Mouse (Mus musculus) gastrocnemius, postnatal 36 days (tissue): ENCODE results near the gene Lgals2. TPM values are rescaled to one million over a fixed set of nuclear protein-coding genes. Genes with fewer than 3 reads are reported as not detected.
A peak's percentile ranks its signal among the peaks of the same experiment; 100 is the strongest.

Source experiments
- DNase-seq, 2 experiments: peaks; one replicate each; pipeline ENCODE4 v3.0.0; 2022
- intact Hi-C: fragments of 180-260 bp; cut with DNase I; formaldehyde crosslinking; loops from one replicate; pipeline ENCODE4 v1.15.1; 2025
- total RNA-seq, 2 experiments: library from RNA; stranded (reverse); gene quantifications; 2 replicates each; pipeline ENCODE4 v1.2.3; 2021

Gene Lgals2
- total RNA-seq, 2 experiments from 2014 or later: not detected

DNA sequence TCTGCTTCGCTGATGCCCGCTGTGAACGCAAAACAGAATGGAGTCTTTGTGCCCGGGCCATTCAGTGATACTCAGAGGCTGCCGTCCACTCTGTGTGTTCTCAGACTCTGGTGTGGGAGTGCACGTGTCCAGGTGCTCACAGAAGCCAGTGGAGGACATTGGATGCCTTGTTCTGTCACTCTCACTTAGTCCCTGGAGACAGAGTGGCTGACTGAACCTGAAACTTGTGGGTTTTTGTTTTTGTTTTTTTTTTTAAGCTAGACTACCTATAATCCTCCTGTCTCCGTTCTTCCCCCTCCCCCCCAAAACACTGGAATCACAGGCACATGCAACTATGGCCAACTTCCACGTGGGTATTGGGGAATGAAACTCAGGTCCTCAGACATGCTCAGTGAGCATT, 9.0 kb downstream of the Lgals2 start:
- intact Hi-C loops: loop anchor here (5.0 kb wide), 1 partner anchor 224 kb away; no protein-coding TSS in a partner anchor
- DNase-seq: no peak

DNA sequence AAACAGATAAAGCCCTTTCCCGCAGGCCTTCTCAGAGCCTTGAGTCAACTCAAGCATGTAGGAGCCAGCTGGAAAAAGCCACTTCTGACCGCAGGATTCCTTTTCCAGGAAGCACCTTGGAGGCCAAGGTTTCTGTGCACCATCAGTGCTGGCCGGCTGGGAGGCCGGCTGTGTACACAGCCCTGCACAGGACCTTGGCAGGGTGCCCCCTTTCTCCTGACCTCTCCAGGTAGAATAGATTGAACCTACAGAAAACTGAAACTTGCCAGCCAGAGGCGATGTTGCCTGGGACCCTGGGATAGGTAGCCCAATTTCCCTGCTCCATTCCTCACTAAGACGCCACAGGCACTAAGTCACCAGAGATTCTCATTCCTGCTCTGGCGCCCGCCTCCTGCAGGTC, 9.5 kb downstream of the Lgals2 start:
- intact Hi-C loops: loop anchor here (5.0 kb wide), 1 partner anchor 224 kb away; no protein-coding TSS in a partner anchor

DNA sequence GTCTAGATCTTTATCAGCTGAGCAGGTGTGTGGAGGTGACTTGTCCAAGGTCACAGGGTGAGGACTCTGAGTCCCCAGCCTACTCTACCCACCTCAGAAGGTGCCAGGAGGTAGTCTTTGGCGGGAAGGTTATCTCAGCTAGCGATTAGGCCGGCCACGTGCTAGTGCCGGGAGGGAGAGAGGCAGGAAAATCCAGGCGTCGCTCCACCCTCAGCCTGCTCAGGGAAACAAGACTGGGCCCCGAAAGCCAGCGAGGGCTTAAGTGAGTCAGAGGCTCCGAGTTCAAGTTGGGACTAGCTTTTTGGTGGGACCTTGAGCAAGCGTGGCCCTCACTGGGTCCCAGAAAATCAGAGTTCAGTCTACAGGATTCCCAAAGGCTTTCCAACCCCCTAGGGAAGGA, 10.0 kb downstream of the Lgals2 start:
- intact Hi-C loops: loop anchor here (5.0 kb wide), 1 partner anchor 223 kb away; no protein-coding TSS in a partner anchor
- no peak for DNase-seq

More for the DNA sequence above, 9.5 kb downstream of the Lgals2 start:
- DNase-seq: no peak

DNA sequence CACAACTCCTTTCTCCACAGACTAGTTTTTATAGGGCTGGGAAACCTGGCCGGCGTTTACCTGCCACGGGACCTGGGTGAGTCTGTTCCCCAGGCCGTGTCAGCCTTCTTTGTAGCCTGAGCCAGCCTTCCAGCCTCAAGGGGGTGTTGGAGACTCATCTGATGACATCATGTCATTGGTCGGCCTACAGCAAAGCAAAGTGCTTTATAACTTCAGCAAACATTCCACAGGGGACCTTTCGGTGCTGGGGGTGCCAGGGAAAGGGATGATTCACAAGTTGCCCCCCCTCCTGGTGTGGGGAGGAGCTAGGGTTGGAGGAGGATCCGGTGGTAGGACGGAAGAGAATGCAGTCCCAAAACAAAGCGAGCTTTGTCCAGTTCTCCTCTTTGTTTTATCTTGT, 10.5 kb downstream of the Lgals2 start:
- intact Hi-C loops: loop anchor here (5.0 kb wide), 1 partner anchor 222 kb away; no protein-coding TSS in a partner anchor
- DNase-seq: peak in 1 of 2 experiments; percentile 56

DNA sequence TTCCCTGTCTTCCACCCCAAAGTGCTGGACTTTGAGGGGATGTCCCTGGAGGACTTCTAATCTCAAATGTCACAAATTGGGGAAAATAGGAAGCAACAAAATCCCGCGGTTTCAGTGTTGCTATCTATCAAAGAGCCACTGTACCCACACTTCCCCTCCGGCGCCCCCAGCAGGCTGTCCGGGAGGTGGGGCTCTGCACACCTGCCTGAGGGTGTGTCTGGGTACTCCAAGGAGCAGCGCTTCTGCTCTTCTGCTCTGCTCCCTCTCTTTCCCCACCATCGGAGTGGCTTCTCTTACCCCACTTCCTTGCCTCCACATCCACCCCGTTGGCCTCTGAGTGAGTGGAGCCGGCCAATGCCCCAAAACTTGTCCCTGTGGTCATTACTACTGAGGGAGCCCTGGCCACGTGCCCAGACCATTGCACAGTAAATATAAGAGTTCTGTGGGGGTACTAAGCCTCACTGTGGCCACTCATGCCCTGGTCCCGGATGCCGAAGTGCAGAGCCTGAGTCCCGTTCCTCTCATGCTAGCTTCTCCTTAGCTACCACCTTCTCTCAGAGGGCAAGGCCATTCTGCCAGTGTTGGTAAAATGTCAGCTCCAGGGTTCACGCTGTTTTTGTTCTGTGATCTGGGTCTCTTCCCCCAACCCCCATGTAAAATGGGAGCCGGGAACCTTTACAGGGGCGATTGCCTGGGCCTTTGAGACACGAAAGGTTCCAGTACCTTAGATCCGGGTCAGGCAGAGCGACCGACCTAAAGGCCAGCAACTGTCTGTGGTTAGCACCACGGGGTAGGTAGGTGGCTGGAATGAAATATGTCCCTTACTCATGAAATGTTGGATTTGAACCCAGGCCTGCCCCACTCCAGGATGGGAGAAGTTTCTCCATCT, 11.5 kb downstream of the Lgals2 start:
- intact Hi-C loops: no loop called here
- no peak for DNase-seq

DNA sequence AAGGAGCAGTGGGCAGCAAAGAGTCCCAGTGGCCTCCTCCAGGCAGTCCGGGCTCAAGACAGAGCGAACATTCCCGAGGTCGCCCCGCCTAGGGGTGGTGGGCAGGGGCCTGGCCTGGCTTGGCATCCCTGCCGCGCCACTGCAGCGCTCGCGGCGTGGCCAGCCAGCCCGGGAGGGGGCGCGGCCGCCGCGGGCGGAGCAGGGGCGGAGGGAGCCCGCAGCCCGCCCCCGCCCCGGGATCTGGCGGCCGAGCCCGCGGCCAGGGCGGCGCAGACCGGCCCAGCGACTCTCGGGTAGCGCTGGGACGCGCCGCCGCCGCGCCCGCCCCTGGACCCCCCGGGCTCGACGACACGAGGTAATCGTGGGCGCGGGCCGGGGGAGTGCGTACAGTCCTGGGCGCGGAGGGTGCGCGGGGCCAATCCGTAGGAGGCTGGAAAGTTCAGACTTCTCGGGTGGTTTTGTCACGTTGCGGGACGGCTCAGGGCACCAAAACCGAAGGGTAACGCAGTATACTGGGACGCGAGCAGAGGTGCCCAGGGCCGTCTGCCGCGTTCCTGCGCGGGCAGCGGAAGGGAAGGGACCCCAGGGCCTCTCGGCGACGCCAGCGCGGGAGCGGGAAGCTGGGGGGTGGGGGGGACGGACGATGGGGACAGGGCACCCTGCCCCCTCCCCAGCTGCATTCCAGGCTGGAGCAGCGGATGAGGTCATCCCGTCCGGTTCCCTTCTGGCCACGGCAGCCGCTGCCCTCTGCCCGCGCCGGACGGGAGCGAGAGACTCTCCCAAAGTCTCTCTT, 12.8 kb downstream of the Lgals2 start, which contains the start of gene Cdc42ep1:
Gene Cdc42ep1, plus strand, starts transcription at position 254 of the 793 bp plus-strand sequence.
- intact Hi-C loops: no loop called here
- peak; percentile 63 to 69 for DNase-seq

DNA sequence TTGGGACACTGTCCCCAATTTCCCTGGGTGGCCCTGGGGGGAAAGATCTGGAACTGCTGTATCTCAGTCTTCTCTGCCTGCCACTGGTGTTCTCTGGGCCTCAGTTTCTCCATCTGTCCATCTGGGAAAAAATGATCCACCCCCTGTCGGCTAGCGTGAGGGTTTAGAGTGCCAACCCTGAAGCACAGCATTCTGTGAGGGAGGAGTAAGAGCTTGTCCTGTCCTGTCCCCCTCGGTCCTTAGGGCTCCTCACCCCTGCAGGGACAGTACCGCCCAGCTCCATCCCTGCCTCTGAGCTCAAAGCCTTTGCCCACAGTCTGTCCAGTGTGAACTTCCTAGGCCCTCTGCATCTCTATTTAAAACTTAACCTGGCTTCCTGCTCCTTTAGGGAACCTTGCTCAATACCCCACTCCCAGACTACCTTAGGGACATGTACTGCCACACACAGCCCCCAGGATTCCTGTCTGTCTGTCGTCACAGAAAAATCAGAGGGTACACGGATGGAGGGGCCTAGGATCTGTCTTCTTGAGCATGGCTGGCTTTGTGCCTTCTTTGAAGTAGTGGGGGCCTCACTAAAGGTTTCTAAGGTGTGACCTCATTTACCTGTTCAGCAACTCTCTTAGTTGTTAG, 14.1 kb downstream of the Lgals2 start:
- intact Hi-C loops: no loop called here
- DNase-seq: no peak

DNA sequence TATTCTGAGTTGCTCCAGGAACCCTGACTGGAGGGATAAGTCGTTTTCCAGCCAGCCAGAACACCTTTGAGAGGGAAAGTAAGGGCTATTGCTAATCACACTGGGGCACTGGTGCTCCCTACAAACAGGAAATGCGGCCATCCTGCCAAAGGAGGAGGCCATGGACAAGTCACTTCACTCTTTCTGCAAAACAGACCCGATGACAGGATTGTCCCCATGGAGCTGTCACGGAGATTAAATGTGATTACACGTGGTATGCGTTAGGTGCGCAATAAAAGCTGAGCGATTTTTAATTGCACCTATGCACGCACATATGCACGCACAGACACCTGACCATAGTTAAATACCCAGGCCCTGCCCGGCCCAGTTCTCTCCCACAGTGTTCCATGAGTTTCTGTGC, 14.6 kb downstream of the Lgals2 start:
- intact Hi-C loops: no loop called here

DNA sequence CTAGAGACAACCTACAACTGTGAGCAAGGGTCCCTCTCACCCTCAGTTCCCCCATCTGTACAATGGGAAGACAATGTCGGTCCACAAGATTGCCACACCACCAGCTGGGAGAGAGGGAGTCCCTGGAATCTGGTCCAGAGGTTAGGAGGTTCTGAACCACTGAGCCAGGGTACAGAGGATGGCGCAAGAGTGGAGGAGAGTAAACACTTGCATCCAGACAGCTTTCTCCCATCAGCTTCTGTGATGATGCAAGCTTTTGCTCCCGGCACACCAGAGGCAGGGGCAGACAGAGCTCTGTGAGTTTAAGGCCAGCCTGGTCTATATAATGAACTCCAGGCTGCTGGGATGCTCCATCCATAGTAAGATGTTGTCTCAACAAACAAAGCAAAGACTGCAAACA, 15.1 kb downstream of the Lgals2 start:
- intact Hi-C loops: no loop called here
- DNase-seq: no peak

More for the DNA sequence above, 14.6 kb downstream of the Lgals2 start:
- DNase-seq: no peak

DNA sequence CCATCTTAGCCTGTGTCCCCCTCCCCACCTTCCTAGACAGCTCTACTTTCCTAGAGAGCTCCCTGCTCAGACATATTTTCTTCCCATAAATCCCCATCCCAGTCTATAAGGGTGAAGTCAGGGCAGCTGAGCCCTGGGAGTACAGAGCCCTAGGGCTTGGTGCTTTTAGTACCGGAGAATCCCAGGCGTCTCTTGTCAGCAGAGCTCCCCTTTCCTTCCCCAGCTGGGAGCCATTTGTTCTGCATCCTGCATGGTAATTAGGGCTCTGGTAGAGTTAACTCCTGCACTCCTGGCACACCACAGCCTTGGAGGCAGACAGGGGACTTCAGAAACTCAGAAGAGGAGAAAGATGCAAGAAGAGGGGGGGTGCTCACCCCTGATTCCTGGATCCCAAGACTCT, 15.6 kb downstream of the Lgals2 start:
- intact Hi-C loops: no loop called here
- no peak for DNase-seq

DNA sequence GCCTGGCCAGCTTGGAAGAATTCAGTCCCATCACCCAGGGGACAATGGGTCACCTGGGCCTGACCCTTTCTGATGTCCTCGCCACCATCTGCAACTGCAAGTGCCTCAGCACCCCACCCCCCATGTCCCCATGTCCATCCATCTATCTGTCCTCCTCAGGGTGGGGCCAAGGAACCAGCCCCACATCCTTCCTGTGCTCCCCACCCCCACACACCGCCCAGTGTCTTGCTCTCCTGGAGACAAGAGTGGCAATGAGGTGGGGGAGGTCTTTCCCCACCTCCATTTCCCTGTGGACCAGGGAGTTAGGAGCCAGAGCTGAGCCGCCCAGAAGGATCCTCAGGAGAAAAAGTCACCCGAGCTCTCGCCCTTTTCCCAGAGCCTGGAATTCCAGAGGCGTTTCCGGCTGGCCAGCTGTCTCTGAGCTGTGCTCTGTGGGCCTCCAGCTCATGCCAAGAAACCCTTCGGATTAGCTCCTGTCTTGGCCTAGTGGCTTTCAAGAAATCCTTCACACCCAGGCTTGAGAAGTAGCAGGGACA, 19.2 kb downstream of the Lgals2 start:
- DNase-seq: peak in 1 of 2 experiments; percentile 54

DNA sequence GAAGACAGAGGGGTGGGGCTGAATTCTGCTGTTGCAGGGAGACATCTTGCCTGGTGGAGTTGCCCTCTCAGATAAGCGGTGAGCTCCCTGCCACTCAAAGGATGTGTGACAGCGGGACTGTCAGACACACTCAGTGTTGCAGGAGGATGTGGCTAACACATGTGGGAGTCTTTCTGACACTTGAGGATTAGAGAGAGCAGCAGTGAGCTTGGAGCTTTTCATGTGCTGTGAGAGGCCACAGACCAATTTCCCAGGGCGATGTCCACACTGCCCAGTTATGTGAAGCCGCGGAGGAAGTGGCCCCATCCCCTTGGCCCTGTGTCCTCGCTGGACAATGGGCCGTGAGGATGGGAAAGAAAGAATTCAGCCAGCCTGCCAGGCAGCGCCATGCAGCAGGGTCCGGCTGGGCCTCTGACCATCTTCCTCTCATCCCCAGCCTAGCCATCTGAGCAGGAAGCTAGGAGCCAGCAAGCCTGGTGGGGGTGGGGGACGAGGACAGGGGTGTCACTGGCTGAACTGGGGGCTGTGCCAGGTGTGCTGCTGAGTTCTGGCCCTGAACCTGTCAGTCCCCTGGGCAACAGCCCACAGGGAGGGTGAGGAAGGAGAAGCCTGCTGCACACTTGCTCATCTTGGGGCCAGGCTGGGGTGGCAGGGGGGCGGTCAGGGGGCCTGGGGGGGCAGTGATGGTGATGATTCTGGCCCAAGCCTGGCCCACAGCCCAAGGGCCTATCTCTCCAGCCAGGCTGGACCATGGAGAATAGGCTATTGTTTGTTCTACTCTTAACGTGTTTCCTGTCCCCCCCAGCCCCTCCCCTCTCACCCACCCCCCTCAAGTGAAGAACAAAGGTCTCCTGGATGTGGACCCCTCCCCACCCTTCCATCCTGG, 19.9 kb downstream of the Lgals2 start:
- DNase-seq: peak in 1 of 2 experiments; percentile 52

More for the DNA sequence above, 19.2 kb downstream of the Lgals2 start:
- intact Hi-C loops: no loop called here

DNA sequence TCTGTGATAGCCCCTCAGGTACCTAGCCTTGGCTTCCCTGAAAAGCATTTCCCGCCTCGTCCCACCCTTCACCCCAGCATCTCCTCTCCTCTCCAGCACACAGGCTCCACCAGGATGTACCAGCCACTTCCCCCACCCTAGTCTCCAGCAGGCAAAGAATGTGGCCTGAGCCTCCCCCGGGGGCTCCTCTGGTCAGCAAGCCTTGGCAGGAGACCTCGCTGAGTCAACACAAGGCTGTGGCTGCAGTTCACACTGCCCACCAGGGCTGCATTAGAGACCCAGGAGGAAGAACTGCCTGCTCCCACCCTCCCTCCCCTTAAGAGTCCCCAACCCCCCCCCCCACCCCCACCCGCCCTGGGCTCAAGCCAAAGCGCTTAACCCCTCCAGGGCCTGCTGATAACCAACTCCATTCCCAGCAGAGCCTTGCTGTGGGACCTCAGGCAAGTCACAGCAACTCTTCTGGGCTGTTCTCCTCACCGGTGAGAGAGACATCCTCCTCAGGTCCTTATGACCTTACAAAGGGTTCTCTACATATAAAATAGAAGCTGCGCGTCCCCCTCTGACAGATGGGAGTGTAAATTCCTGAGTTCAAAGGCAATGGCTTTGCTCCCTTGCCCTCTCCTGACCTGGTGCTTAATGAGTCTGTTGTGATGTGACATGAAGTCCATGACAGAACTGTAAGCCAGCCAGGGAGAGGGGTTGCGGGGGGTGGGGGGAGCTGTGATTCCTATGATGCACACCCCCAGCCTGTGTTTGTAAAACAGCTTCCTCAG, 20.9 kb downstream of the Lgals2 start:
- intact Hi-C loops: no loop called here
- no peak for DNase-seq

More for the DNA sequence above, 19.9 kb downstream of the Lgals2 start:
- intact Hi-C loops: no loop called here

DNA sequence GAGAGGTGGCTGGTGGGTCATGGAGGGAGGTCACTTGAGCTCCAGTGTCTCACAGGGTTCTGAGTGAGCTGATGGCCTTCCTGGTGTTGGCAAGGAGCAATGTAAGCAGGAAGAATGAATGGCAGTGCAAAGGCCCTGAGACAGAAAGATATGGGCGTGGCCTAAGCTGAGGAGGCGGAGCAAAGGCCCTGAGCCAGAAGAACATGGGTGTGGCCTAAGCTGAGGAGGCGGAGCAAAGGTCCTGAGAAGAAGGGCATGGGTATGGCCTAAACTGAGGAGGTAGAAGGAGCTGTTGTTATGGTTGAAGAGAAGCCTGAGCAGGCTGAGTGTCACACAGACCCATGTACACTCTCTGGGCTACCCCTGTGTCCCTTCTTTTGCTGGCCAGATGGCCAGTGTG, 21.7 kb downstream of the Lgals2 start:
- DNase-seq: no peak
- intact Hi-C loops: no loop called here

DNA sequence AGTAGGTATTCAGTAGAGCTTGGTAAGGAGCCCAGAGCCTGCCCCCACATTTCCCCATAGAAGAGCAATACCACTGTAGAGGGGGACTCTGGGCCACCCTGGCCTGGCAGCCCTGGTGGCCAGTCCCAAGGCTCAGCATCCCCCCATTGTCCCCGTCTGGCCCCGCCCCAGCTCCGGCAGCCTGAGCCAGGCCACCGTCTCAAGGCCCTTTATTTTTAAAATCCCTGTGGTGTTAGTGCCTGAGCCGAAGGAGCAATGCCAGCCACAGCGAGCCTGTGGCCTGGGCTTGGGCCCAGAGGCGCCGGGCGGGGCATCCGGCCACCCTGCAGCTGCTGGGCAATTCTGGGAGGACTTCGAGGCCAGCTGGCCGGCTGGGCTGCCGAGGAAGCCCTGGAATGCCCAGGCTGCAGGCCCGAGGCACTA, 22.6 kb downstream of the Lgals2 start:
- DNase-seq: peak; percentile 79 to 84
- intact Hi-C loops: no loop called here

DNA sequence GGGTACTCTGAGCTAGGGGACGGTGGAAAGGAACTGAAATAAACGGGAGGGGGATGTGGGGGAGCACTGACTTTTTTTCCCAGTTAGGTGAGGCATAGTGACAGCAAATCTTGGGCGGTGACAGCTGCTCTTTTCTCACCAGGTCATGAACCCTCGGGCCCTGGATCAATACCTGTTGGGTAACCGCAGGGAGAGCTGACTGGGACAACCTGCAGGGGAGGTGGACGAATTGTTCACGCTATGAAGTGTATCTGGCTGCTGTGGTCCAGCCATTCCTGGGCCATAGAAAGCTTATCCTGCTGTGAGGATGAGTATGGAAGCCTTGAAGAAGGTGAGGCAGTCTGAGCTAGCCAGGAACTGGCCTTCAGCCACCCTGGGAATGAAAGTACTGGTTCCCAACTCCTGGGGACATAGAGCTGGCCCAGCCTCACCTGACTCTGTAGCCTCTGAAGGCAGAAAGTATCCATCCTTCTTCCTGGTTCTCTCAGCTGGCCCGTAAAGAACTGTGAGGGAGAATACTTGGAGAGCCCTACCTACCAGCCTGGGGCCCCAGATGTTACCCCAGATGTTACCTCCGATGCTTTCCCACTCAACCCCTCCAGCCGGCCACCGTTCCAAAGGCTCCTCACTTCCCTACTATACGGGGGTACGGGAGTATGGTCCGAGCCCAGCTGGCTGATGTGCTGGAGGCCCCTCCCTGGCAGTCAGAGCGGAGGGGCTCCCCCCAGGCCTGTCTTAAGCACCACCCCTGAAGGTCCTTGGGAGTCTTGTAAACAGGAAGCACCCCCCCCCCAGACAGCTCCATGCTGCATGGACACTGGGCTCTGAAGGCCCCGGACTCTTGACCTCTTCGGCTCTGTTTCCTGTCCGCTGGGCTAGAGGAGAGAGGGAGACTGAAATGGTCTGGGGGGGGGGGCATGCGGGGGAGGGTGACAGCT, 23.3 kb downstream of the Lgals2 start:
- no peak for DNase-seq
- intact Hi-C loops: no loop called here
